Mouse (Mus musculus): Measurements from ENCODE around the gene Dll4. TPM values are rescaled to one million over a fixed set of nuclear protein-coding genes. Genes with fewer than 3 reads are reported as not detected.

The Dll4 gene
- total RNA-seq, 2 experiments from 2014 or later: not detected

- no peak for ATAC-seq (replicated peaks; ENCODE audit: poor library complexity, severe bottlenecking)
Observed at GRCm38 (mm10) chr2:119304798-119305208, 20.8 kb upstream of the Dll4 start.

GRCm38 (mm10) chr2:119311544-119311943 lies 14.0 kb upstream of the Dll4 start:
- no peak for ATAC-seq (replicated peaks; ENCODE audit: poor library complexity, severe bottlenecking)

- no peak for ATAC-seq (replicated peaks; ENCODE audit: poor library complexity, severe bottlenecking)
Observed at GRCm38 (mm10) chr2:119312380-119312958, 13.1 kb upstream of the Dll4 start.

GRCm38 (mm10) chr2:119313780-119314479 lies 11.7 kb upstream of the Dll4 start:
- peak; percentile 51 for ATAC-seq (replicated peaks; ENCODE audit: poor library complexity, severe bottlenecking)

GRCm38 (mm10) chr2:119314742-119315310 lies 10.8 kb upstream of the Dll4 start:
- ATAC-seq (replicated peaks; ENCODE audit: poor library complexity, severe bottlenecking): no peak

- peak; percentile 13; the same call in 1 of the 2 replicates for ATAC-seq (replicated peaks; ENCODE audit: poor library complexity, severe bottlenecking)
Observed at GRCm38 (mm10) chr2:119318043-119318710, 7.4 kb upstream of the Dll4 start.

- peak; percentile 10; the same call in 1 of the 2 replicates for ATAC-seq (replicated peaks; ENCODE audit: poor library complexity, severe bottlenecking)
Observed at GRCm38 (mm10) chr2:119320571-119320970, 5.0 kb upstream of the Dll4 start.

- ATAC-seq (replicated peaks; ENCODE audit: poor library complexity, severe bottlenecking): no peak
Observed at GRCm38 (mm10) chr2:119321771-119322586, 3.6 kb upstream of the Dll4 start.

- peak; percentile 38 for ATAC-seq (replicated peaks; ENCODE audit: poor library complexity, severe bottlenecking)
Observed at GRCm38 (mm10) chr2:119322587-119323300, 2.8 kb upstream of the Dll4 start.

- peak; percentile 58 for ATAC-seq (replicated peaks; ENCODE audit: poor library complexity, severe bottlenecking)
Observed at GRCm38 (mm10) chr2:119323866-119324575, 1.6 kb upstream of the Dll4 start.

- no peak for ATAC-seq (replicated peaks; ENCODE audit: poor library complexity, severe bottlenecking)
Observed at GRCm38 (mm10) chr2:119324576-119325318, 837 bp upstream of the Dll4 start.

- ATAC-seq (replicated peaks; ENCODE audit: poor library complexity, severe bottlenecking): no peak
Observed at GRCm38 (mm10) chr2:119326161-119327101, 847 bp downstream of the Dll4 start.

- ATAC-seq (replicated peaks; ENCODE audit: poor library complexity, severe bottlenecking): no peak
Observed at GRCm38 (mm10) chr2:119327102-119327480, 1.5 kb downstream of the Dll4 start.

- no peak for ATAC-seq (replicated peaks; ENCODE audit: poor library complexity, severe bottlenecking)
Observed at GRCm38 (mm10) chr2:119327942-119328526, 2.5 kb downstream of the Dll4 start.

- no peak for ATAC-seq (replicated peaks; ENCODE audit: poor library complexity, severe bottlenecking)
Observed at GRCm38 (mm10) chr2:119328546-119328945, 3.0 kb downstream of the Dll4 start.

GRCm38 (mm10) chr2:119329123-119329817 lies 3.7 kb downstream of the Dll4 start:
- no peak for ATAC-seq (replicated peaks; ENCODE audit: poor library complexity, severe bottlenecking)
